Mouse (Mus musculus) left cerebral cortex, adult 2 months (tissue): ENCODE data around the gene Gm11042. TPM values are rescaled to one million over a fixed set of nuclear protein-coding genes. Genes with fewer than 3 reads are reported as not detected.

ENCODE experiments used
- DNase-seq, 2 experiments: peaks; one replicate each; pipeline ENCODE4 v3.0.0; 2021 to 2022; ENCODE audit warnings: low spot score in 2 of 2, mixed read lengths in 1 of 2; ENCODE audit errors: extremely low spot score in 1 of 2
- H3K27ac ChIP-seq: fragments of 200-600 bp; 2 replicates; pipeline ENCODE4 v1.8.1; 2022
- H3K4me3 ChIP-seq: fragments of 200-600 bp; 2 replicates; pipeline ENCODE4 v1.8.1; 2022
- CTCF ChIP-seq: fragments of 200-600 bp; IDR thresholded peaks from 2 replicates; pipeline ENCODE4 v1.8.1; 2022; ENCODE audit warnings: antibody characterized with exemption, mild to moderate bottlenecking, moderate library complexity
- intact Hi-C: fragments of 180-260 bp; cut with DNase I; formaldehyde crosslinking; loops from one replicate; pipeline ENCODE4 v1.15.1; 2025
- total RNA-seq, 2 experiments: library from RNA; stranded (reverse); gene quantifications; 2 replicates each; pipeline ENCODE4 v1.2.3; 2021

Gm11042 gene
- total RNA-seq, 2 experiments from 2014 or later = not detected

DNA sequence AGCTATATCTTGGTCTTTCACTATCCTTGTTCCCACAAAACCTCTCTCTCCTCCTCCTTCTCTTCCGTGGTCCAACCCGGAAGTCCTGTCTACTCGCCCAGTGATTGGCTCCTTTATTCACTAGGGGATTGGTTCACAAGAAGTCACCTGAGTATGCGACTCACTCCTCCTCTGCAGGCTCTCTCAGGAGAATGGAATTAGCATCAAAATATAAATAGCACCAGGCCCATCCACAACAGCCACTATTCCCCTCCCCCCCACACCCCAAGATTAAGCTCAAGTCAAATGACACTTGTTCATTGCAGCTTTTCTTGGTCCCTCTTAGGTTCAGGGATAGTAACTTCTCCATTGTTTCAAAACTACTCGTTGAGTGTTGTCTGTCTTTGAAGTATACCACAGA lies 5.8 kb upstream of the Gm11042 start:
- intact Hi-C loops = loop anchor here (2.0 to 10.0 kb wide), 4 partner anchors 973 to 1340 kb away; no protein-coding TSS in a partner anchor
- DNase-seq = no peak

DNA sequence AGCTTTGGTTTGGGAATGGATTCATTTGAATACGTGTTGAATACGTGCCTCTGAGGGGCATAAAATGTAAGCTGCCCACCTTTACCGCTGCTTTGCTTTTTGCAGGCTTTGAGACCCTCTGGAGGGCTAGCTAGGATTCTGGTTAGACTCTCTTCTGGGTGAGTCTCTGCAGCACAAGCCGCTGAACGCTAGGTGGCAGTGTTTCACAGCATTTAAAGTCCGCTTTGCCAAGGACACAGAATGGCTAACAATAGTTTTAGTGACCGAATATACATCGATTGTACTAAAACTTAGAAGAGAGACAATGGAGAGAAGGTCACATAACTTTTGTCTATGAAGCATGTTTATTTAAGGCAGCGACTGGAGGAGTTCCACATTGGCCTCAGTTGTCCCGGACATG lies 4.1 kb upstream of the Gm11042 start:
- peak; percentile 67 to 80 for DNase-seq
- intact Hi-C loops = loop anchor here (2.0 to 10.0 kb wide), 4 partner anchors 974 to 1342 kb away; no protein-coding TSS in a partner anchor
- Histone ChIP-seq H3K27ac (no peak overlapping the region), H3K4me3 (peak overlapping the region; percentile 5; the same call in 1 of the 2 replicates)
- TF ChIP-seq CTCF = peak; percentile 97

More for the DNA sequence above, 5.8 kb upstream of the Gm11042 start:
- no peak for TF ChIP-seq CTCF
- H3K27ac ChIP-seq = no peak overlapping the region
- no peak overlapping the region for H3K4me3 ChIP-seq

DNA sequence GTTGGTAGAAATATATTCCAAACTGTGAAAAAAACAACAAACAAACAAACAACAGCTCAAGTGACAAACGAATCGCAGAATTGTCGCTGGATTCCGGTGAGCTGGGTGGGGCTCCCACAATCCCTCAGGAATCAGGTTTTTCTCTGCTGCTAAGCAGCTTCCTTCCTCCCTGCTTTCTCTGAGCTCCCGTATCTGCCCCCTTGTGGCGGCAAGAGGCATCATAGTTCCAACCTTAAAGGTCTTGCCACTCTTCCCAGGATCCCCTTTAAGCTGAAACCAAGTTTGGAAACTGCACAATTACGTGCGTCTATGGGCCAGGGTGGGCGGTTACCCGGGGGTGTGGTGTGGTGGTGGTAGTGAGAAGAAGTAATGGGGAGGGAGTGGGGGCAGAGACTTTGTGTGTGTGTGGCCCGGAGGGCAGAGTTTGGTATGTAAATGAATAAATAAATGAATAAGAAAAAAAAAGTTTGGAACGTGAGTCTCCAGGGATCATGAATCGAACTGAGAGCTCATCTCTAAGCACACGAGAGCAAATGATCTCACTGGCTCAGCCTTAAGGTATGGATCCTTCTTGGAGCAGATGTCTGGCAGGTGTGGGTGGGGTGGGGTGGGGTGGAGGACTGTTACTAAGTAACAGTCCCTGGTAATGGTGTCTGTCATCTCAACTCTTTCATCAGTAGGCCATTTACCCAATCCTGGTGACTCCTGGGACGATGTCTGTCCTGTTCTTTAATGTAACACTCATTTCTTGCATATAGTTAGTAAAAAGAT lies 980 bp upstream of the Gm11042 start:
- H3K4me3 ChIP-seq = peak overlapping the region; percentile 66
- peak; percentile 88 for TF ChIP-seq CTCF
- H3K27ac ChIP-seq = peak overlapping the region; percentile 93
- intact Hi-C loops = loop anchor here (2.0 to 10.0 kb wide), 2 partner anchors 612 to 752 kb away; no protein-coding TSS in a partner anchor
- DNase-seq = peak; percentile 69 to 80

DNA sequence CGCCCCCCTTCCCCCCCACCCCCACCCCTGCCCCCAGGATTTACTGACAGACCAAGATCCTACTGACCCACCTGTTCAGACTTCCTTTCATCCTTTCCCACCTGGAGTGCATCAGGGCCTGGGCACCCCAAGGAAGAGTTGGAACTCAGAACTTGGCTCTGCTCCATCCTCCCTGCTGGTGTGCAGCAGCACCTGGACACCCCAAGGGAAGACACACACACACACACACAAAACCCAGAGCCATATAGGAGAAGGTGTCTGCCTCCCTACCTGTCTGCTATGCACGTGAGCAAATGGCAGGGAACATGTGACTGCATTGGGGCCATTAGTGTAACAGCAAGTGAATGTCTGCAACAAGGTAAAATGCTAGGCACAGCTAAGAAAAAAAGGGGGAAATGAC lies 973 bp downstream of the Gm11042 start:
- intact Hi-C loops = loop anchor here (10.0 kb wide), 1 partner anchor 750 kb away; no protein-coding TSS in a partner anchor
- no peak for TF ChIP-seq CTCF
- Histone ChIP-seq H3K27ac (no peak overlapping the region), H3K4me3 (no peak overlapping the region)
- no peak for DNase-seq

DNA sequence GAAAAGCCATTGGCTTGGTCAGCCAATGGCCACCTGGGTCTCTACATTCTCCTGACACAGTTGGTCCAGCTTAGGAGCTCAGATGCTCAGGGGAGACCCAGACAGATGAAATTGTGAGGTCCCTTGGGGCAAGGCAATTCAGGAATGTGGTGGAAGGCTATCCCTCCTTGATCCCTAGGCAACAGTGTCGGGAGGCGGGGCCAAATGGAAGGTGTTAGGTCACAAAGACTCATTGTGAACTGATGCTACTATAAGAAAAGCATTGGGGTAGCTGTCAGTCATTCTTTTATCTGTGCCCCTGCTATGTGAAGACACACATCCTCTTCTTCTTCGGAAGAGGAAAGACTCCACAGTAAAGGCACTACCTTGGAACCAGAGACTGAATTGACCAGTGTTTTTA lies 3.6 kb downstream of the Gm11042 start:
- TF ChIP-seq CTCF = no peak
- Histone ChIP-seq H3K27ac (no peak overlapping the region), H3K4me3 (no peak overlapping the region)
- intact Hi-C loops = loop anchor here (10.0 kb wide), 1 partner anchor 748 kb away; no protein-coding TSS in a partner anchor
- no peak for DNase-seq

DNA sequence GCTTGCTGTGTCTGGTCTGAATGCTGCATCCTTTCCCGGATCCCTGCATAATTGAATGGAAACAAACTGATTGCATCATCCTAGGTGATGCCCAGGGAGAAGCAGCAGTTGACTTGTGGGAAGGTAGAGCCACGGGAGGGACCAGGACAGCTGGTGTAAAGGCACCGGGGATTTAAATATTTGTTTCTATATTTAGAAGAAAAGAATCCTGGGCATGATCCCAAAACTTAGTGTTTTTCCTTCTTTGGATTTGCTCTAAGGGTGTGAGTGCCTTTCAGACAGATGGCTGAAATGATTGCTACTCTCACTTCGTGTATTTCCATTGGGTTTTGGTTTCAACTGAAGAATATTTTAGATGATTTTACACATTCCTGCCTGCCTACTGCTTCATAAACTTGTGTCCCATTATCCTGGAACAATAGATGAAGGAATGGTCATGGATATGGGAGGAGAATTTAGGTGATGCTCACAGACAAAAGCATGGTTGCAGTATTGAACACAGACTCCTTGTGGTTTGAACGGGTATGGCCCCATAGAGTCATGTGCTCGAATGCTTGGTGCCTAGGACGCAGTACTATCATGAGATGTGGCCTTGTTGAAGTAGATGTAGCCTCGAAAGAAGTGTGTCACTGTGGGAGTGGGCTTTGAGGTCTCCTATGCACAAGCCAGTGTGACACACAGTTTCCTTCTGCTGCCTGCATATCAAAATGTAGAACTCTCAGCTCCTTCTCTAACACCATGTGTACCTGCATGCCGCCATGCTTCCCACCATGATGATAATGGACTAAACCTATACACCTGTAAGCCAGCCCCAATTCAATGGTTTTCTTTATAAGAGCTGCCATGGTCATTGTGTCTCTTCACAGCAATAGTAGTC lies 12.5 kb downstream of the Gm11042 start:
- Histone ChIP-seq H3K27ac (peak overlapping the region; percentile 41; the same call in 1 of the 2 replicates), H3K4me3 (no peak overlapping the region)
- intact Hi-C loops = no loop called here
- no peak for DNase-seq
- TF ChIP-seq CTCF = no peak; the same call in none of the 2 replicates

DNA sequence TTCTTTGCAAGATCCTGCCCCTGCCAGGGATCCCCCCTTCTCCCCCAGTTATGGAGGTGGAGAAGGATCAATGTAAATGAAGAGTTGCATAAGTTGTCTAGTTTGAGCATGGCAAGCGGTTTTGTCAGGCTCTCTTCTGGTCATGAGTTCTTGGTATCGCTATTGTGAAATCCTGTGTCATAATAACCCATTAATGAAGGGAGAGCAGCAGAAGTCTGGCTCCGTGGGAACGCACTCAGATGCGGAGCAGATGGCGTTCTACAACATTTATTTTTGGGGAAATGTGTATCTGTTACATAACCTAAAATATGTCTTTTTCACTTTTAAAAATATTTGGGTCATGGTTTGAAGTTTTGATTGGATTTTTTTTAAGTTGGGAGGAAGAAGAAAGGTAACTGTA lies 14.6 kb downstream of the Gm11042 start:
- no peak for TF ChIP-seq CTCF
- Histone ChIP-seq H3K4me3 (no peak overlapping the region), H3K27ac (peak overlapping the region; percentile 66)
- no peak for DNase-seq
- intact Hi-C loops = no loop called here

DNA sequence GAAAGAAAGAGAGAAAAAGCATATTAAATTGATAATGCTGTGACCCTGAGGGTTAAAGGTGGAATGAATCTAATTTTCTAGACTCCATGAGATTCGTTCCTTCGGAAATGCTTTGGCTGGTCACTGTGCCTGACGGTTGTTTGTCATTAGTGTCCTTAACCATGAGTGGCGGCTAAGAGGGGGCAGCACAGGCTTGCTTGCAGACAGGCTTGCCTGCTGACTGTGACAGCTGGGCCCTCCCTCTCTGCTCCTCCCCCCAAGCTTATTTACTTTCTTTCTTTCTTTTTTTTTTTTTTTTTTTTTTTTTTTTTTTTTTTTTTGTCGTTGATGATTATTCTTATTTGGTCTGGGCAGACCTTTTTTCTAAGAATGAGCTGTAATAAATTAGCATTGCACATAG lies 19.8 kb downstream of the Gm11042 start:
- H3K27ac ChIP-seq = no peak overlapping the region; the same call in 1 of the 2 replicates
- intact Hi-C loops = no loop called here
- DNase-seq = no peak
- H3K4me3 ChIP-seq = no peak overlapping the region
- TF ChIP-seq CTCF = no peak

DNA sequence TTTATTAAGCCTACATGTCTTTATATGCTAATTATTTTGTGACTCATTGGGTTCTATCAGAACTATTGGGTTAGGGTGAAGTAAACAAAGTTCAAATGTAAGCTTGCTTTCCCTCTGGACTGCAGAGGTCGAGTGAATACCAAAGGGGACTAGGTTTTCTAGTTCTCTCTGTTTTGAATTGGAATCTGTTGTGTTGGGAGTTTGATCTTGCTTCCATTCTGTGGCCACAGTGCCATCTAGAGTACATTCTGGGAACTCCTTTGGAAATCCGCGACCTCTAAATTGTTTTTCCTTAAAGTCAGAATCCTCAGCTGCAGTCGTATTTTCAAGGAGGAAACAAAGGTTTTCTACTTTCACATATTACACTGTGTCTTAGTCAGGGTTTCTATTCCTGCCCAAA lies 22.6 kb downstream of the Gm11042 start:
- no peak overlapping the region for H3K4me3 ChIP-seq
- peak in 1 of 2 experiments; percentile 71 for DNase-seq
- H3K27ac ChIP-seq = peak overlapping the region; percentile 28; the same call in 1 of the 2 replicates
- intact Hi-C loops = loop anchor here (5.0 kb wide), 4 partner anchors 236 to 586 kb away; no protein-coding TSS in a partner anchor
- TF ChIP-seq CTCF = peak; percentile 89

DNA sequence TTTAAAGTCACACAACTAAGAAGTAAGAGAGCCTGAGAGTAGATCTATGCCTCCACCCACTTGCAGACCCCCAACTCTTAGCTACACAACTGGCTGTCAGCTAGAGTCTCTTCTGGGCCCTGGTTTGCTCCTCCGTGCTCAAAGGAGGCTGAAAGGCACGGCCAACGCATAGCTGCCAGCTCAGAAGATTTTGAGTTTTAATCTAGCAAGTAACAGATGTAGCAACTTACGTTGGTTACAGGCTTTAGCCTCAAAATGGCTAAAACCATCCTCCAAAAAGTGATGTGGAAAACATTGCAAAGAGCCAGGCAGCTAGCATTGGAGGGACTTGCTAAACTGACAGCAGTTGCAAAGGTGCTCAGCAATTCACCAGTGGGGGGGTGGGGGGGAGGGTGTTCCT lies 25.2 kb downstream of the Gm11042 start:
- DNase-seq = no peak
- intact Hi-C loops = loop anchor here (5.0 kb wide), 4 partner anchors 234 to 584 kb away; no protein-coding TSS in a partner anchor
- no peak for TF ChIP-seq CTCF
- H3K4me3 ChIP-seq = no peak overlapping the region
- peak overlapping the region; percentile 61 for H3K27ac ChIP-seq

DNA sequence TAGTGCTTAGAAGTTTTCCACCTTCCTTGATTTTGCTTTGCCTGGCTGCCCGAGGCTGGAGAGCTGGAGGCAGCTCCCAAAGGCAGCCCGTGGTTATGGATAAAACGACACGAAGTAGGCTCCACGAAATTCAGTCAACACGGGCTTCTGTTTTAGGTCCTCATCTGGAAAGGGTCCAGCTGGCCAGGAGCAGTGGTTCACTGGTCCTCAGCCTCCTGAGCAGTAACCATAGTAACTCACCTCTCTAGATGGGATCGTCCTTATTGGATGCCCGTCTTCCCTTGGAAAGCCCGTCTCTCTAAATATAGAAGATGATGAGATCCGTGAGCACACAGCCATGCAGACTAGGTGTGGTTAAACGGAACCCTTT lies 31.5 kb downstream of the Gm11042 start:
- peak in 1 of 2 experiments; percentile 56 for DNase-seq
- intact Hi-C loops = loop anchor here (5.0 kb wide), 3 partner anchors 52 to 177 kb away; no protein-coding TSS in a partner anchor
- Histone ChIP-seq H3K27ac (peak overlapping the region; percentile 90), H3K4me3 (peak overlapping the region; percentile 58)
- no peak for TF ChIP-seq CTCF
